Comparison of ENCODE assay signal across 1 mouse cellular context in the genomic region with DNA sequence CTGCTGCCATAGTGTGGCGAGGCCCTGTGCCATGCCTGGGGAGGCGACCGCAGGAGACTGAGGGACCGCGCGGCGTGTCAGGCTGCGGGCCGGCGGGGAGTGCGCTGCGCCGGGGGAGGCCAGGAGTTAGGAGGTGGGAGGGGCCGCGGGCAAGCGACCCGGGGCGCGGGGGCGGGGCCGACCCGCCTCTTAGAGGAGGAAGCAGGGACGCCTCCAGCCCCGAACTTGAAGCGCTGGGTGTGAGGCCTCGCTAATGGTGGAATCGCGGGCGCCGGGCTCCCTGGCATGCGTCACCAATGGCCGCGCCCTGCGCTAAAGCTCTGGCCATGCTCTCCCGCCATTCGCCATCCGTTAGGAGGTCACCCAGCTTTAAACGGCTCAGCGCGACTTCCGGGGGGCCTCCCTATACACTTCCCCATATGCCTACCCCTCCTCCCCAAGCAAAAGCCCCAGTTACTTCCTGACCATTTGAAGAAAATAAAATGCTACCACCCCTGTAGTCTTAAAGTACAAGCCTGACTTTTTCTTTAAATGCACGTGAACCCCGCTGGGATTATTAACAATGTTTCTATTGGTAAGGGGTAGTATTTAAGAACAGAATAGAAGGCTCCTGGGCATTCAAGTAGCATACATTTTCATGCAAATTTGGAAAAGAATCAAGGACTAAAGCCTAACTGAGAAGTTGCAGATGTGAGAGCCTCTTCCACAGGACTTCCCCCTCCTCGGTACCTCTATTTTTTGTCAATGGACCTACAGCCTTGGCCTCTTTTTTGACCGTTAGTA.
A peak's percentile ranks its signal among the peaks of the same experiment; 100 is the strongest.
TF ChIP-seq lines count a peak whose summit lies in the region.

A gene (minus strand): TSS at position 344 of the 783 bp plus-strand sequence.

TF ChIP-seq in MEL, 35 proteins besides CTCF, POLR2A, EP300 and RAD21 (continued from another document):
- TF ChIP-seq USF2 (IDR thresholded peaks at IDR 0.05; ENCODE audit: borderline replicate concordance in 1 of 2, insufficient read depth in 1 of 2, low read depth in 1 of 2, low read length in 2 of 2) (no peak), RCOR1 (IDR thresholded peaks at IDR 0.05; ENCODE audit: low read depth, low read length) (no peak), KAT2A (conservative IDR thresholded peaks at IDR 0.05; ENCODE audit: low read depth, low read length) (no peak; the same call in 1 of the 2 replicates), ELF1 (IDR thresholded peaks at IDR 0.05; ENCODE audit: low read depth, low read length) (peak; percentile 80), JUND (IDR thresholded peaks at IDR 0.05; ENCODE audit: low read depth, low read length) (no peak), CHD2 (IDR thresholded peaks at IDR 0.05; ENCODE audit: low read length) (no peak), ZC3H11A (IDR thresholded peaks at IDR 0.05; ENCODE audit: low read depth, low read length) (no peak), NELFE (IDR thresholded peaks at IDR 0.05; ENCODE audit: low read depth, low read length) (peak; percentile 63), SIN3A (IDR thresholded peaks at IDR 0.05; ENCODE audit: low read length) (peak; percentile 81)
